Mouse (Mus musculus): ENCODE measurements at regions not wholly inside any gene's neighbourhood (a gene's known extent, or its start where the extent isn't known, plus 50 kb on each side); places are given as distances from the start of the nearest gene placed in this dataset.

DNA sequence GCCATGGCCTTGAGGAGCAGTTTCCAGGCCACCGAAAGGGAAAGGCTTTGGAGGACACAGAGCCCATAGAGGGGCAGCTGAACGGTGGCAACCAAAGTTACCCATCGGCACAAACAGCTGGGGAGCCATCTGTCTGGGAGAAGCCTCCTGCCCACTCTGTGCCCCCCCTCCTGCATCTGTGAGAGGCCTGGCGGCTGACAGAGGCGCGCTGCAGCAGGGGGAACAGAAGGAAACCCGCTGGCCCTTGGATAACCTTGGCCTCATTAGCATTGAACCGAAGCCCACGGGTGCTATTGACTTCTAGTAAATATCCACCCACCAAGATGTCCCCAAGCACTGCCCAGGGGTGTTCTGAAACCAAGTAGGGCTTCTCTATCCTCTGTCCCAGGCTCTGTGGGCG is 209.6 kb upstream of the Prox1 start:
- H3K9me3 ChIP-seq (ENCODE audit: control insufficient read depth, low read length), result no peaks in the 10 kb centered on the region
- no peak overlapping the region for H3K9ac ChIP-seq (ENCODE audit: low read length)
- H3K4me1 ChIP-seq (replicated peaks; ENCODE audit: control insufficient read depth, insufficient read depth), result no peaks in the 10 kb centered on the region
- 55% methylated on average over 9 of the region's 10 CpGs for WGBS
- no peaks in the 10 kb centered on the region for H3K27me3 ChIP-seq (ENCODE audit: control insufficient read depth, insufficient read depth, low read length)
- TF ChIP-seq CTCF (IDR thresholded peaks at IDR 0.05; ENCODE audit: low read depth), result no peak
- no peak for TF ChIP-seq EP300 (optimal IDR thresholded peaks at IDR 0.05)
- no peak overlapping the region for H3K4me3 ChIP-seq (ENCODE audit: low read depth, low read length)
- H3K27ac ChIP-seq (replicated peaks), result no peak overlapping the region
- no peak for DNase-seq (ENCODE audit: low spot score)
- no peaks in the 10 kb centered on the region for H3K36me3 ChIP-seq (ENCODE audit: control insufficient read depth, insufficient read depth, low read length)
- no peak for ATAC-seq (ENCODE audit: low FRiP score, low TSS enrichment)
- no peak overlapping the region for H3K4me2 ChIP-seq (replicated peaks; ENCODE audit: low read depth)

DNA sequence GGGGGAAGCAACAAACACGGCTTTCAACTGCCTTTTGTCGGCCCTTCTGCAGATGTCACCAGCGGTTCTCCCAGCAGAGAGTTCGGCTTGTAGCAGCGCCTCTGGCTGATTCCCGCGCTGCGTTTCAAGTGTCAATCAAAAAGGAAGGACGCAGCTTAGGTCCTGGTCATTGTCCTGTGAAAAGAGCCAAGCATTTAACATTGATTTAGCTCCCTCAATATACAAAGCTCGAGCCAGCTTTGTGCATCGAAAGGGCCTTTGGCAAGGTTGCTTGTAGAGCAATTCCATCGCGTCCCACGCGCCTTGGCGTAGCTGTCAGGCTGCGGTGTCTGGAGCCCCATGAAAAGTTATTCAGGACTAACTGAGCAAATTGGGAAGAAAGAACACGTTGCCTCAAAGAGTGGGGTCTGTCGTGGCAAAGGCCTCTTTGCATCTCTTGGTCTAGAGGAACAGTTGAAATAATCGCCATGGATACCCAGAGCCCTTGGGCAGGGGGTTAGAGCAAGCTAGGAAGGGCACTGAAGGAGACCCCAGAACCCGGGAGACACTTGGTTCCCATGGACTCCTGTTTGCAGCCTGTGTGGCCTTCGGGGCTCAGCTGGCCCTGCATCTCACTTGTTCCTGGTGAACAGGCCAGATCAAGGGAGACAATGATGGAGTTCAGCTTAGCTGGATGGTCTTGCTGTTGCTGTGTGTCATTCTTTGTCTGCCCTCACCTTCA is 204.8 kb upstream of the Prox1 start:
- DNase-seq (ENCODE audit: low spot score) (no peak), ATAC-seq (ENCODE audit: low FRiP score, low TSS enrichment) (no peak)
- H3K27ac ChIP-seq (replicated peaks), result no peak overlapping the region
- no peak overlapping the region for H3K4me2 ChIP-seq (replicated peaks; ENCODE audit: low read depth)
- TF ChIP-seq EP300 (optimal IDR thresholded peaks at IDR 0.05) (no peak), CTCF (IDR thresholded peaks at IDR 0.05; ENCODE audit: low read depth) (no peak)
- no peak overlapping the region for H3K4me3 ChIP-seq (ENCODE audit: low read depth, low read length)
- H3K4me1 ChIP-seq (replicated peaks; ENCODE audit: control insufficient read depth, insufficient read depth), result no peaks in the 10 kb centered on the region
- no peaks in the 10 kb centered on the region for H3K9me3 ChIP-seq (ENCODE audit: control insufficient read depth, low read length)
- H3K27me3 ChIP-seq (ENCODE audit: control insufficient read depth, insufficient read depth, low read length), result no peaks in the 10 kb centered on the region
- H3K36me3 ChIP-seq (ENCODE audit: control insufficient read depth, insufficient read depth, low read length), result no peaks in the 10 kb centered on the region
- 64% methylated on average over 22 of the region's 22 CpGs for WGBS
- H3K9ac ChIP-seq (ENCODE audit: low read length), result no peak overlapping the region

DNA sequence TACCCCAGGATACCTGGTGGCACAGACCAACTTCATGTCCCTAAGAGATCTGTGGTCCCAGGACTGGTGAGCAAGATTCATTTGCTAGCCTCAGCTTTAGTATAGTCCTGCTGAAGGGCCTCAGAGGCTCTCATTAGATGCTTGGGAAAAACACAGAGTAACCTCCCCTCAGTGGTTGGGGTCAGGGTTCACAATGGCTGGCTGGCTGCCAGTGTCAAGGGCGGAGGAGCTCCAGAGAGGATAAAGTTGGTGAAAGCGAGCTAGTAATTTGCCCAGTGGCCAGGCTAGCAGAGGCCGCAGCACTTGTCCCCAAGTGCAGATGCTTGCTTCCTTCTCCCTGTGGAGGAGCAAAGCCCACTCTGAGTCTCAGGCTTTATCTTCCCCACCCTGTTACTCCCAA is 203.8 kb upstream of the Prox1 start:
- H3K9me3 ChIP-seq (ENCODE audit: control insufficient read depth, low read length), result no peaks in the 10 kb centered on the region
- no peak overlapping the region for H3K9ac ChIP-seq (ENCODE audit: low read length)
- H3K27me3 ChIP-seq (ENCODE audit: control insufficient read depth, insufficient read depth, low read length), result no peaks in the 10 kb centered on the region
- 39% methylated on average over 3 of the region's 3 CpGs for WGBS
- no peak overlapping the region for H3K4me2 ChIP-seq (replicated peaks; ENCODE audit: low read depth)
- no peak overlapping the region for H3K4me3 ChIP-seq (ENCODE audit: low read depth, low read length)
- peak; percentile 42 for DNase-seq (ENCODE audit: low spot score)
- no peak for TF ChIP-seq CTCF (IDR thresholded peaks at IDR 0.05; ENCODE audit: low read depth)
- TF ChIP-seq EP300 (optimal IDR thresholded peaks at IDR 0.05), result no peak
- H3K4me1 ChIP-seq (replicated peaks; ENCODE audit: control insufficient read depth, insufficient read depth), result no peaks in the 10 kb centered on the region
- no peak overlapping the region for H3K27ac ChIP-seq (replicated peaks)
- H3K36me3 ChIP-seq (ENCODE audit: control insufficient read depth, insufficient read depth, low read length), result no peaks in the 10 kb centered on the region
- no peak for ATAC-seq (ENCODE audit: low FRiP score, low TSS enrichment)

DNA sequence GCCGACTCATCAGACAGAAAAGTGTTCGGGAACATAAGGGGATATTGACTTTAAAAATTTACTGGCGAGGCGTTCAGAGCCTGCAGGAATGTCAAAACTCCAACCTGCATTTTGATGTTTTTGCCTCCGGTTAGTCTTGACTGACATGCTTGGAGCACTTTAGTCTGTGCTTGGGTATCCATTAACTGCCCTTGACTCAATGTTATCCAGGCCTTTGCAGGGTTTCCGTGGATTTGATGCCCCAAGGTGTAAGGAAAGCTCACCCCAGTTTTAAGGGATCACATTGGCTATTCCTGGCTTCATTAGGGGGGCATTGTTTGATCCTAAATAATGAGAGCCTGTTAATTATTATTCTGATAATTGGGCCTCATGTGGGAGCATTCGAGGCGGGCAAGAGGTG is 196.1 kb upstream of the Prox1 start:
- no peaks in the 10 kb centered on the region for H3K4me1 ChIP-seq (replicated peaks; ENCODE audit: control insufficient read depth, insufficient read depth)
- 52% methylated on average over 8 of the region's 8 CpGs for WGBS
- no peaks in the 10 kb centered on the region for H3K9me3 ChIP-seq (ENCODE audit: control insufficient read depth, low read length)
- H3K4me2 ChIP-seq (replicated peaks; ENCODE audit: low read depth), result no peak overlapping the region
- no peak overlapping the region for H3K9ac ChIP-seq (ENCODE audit: low read length)
- ATAC-seq (ENCODE audit: low FRiP score, low TSS enrichment), result no peak
- no peak for DNase-seq (ENCODE audit: low spot score)
- H3K36me3 ChIP-seq (ENCODE audit: control insufficient read depth, insufficient read depth, low read length), result no peaks in the 10 kb centered on the region
- no peaks in the 10 kb centered on the region for H3K27me3 ChIP-seq (ENCODE audit: control insufficient read depth, insufficient read depth, low read length)
- TF ChIP-seq EP300 (optimal IDR thresholded peaks at IDR 0.05) (no peak), CTCF (IDR thresholded peaks at IDR 0.05; ENCODE audit: low read depth) (no peak)
- H3K4me3 ChIP-seq (ENCODE audit: low read depth, low read length), result no peak overlapping the region
- H3K27ac ChIP-seq (replicated peaks), result no peak overlapping the region

DNA sequence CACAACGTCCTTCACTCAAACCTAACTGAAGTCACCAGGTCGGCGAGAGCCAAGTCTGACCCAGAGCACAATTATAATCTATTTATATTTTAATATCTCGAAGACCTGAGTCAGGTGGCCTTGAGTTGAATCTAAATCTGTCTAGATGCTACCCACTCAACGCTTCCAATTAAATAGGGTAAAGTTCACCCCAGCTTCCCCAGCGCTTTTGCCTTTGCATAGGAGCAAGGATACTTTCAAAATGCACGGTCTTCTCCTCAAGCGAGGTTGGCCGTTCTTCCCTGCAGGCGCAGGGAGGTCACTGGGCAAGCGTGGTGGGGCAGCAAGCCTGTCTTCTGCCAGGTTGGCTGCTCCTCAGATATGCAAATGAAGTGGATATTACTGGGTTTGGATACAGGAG is 194.6 kb upstream of the Prox1 start:
- no peaks in the 10 kb centered on the region for H3K27me3 ChIP-seq (ENCODE audit: control insufficient read depth, insufficient read depth, low read length)
- WGBS, result 79% methylated on average over 11 of the region's 11 CpGs
- TF ChIP-seq CTCF (IDR thresholded peaks at IDR 0.05; ENCODE audit: low read depth), result no peak
- TF ChIP-seq EP300 (optimal IDR thresholded peaks at IDR 0.05), result no peak
- H3K9me3 ChIP-seq (ENCODE audit: control insufficient read depth, low read length), result no peaks in the 10 kb centered on the region
- no peaks in the 10 kb centered on the region for H3K36me3 ChIP-seq (ENCODE audit: control insufficient read depth, insufficient read depth, low read length)
- H3K4me2 ChIP-seq (replicated peaks; ENCODE audit: low read depth), result no peak overlapping the region
- no peak for DNase-seq (ENCODE audit: low spot score)
- no peak overlapping the region for H3K9ac ChIP-seq (ENCODE audit: low read length)
- no peak for ATAC-seq (ENCODE audit: low FRiP score, low TSS enrichment)
- H3K4me3 ChIP-seq (ENCODE audit: low read depth, low read length), result no peak overlapping the region
- no peaks in the 10 kb centered on the region for H3K4me1 ChIP-seq (replicated peaks; ENCODE audit: control insufficient read depth, insufficient read depth)
- no peak overlapping the region for H3K27ac ChIP-seq (replicated peaks)

DNA sequence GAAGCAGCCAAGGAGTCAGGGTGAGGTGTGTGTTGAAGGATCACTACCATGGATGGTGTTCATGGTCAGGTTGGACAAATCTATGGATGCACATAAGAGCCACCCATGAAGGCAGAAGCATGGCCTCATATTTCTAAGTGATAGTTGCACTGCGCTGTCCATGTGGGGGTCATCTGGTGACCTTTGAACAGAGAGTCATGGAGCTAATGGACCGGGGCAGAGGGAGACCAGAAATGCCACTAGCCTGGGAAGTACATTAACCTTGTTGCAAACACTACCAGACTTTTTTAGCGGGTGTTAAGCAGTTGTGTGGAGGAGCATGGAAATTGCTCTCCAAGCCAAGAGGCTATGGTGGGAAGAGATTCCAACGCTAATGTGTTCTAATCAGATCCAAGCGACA is 190.1 kb upstream of the Prox1 start:
- no peak for TF ChIP-seq EP300 (optimal IDR thresholded peaks at IDR 0.05)
- TF ChIP-seq CTCF (IDR thresholded peaks at IDR 0.05; ENCODE audit: low read depth), result no peak
- DNase-seq (ENCODE audit: low spot score), result no peak
- no peaks in the 10 kb centered on the region for H3K36me3 ChIP-seq (ENCODE audit: control insufficient read depth, insufficient read depth, low read length)
- H3K9me3 ChIP-seq (ENCODE audit: control insufficient read depth, low read length), result no peaks in the 10 kb centered on the region
- H3K4me2 ChIP-seq (replicated peaks; ENCODE audit: low read depth), result no peak overlapping the region
- no peak overlapping the region for H3K4me3 ChIP-seq (ENCODE audit: low read depth, low read length)
- no peak overlapping the region for H3K27ac ChIP-seq (replicated peaks)
- H3K9ac ChIP-seq (ENCODE audit: low read length), result no peak overlapping the region
- ATAC-seq (ENCODE audit: low FRiP score, low TSS enrichment), result no peak
- WGBS, result 89% methylated on average over 5 of the region's 5 CpGs
- H3K27me3 ChIP-seq (ENCODE audit: control insufficient read depth, insufficient read depth, low read length), result no peaks in the 10 kb centered on the region
- H3K4me1 ChIP-seq (replicated peaks; ENCODE audit: control insufficient read depth, insufficient read depth), result no peaks in the 10 kb centered on the region
